In the genomic region with DNA sequence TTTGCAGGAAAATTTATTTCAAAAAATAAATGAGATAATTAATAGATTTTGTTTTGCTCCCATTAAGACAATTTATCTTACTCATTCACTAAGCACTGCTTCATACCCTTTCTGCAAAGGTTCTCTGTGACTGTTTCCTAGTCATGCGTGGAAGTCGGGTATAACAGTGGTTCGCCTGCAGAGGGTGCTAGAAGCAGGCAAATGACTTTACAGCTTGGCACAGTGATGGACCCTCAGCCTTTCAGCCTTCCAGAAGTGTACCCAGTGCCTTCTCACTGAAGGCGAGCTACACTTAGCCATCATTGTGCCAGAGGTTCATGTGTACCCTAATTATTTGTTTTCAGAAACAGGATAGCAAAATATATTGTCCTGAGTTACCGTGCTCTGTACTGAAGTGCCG, we compare ENCODE assay signal across 9 mouse cellular contexts.
DNase-seq lines count a peak whose midpoint lies in the region; ATAC-seq and TF ChIP-seq lines count a peak whose summit lies in the region.
"Had no signal": no experiment of that assay in that cellular context is flagged by ENCODE, and none has a peak within 500 bp of the region (broad histone marks: within the 10 kb centered on the region; RNA-seq: fewer than 3 reads in every experiment).

No protein-coding gene starts in this region.

- DNase-seq in cerebellum, adult 9-11 months = peak; percentile 7
- no peak for DNase-seq in cerebellum, adult 9-10 months
- DNase-seq in B cell, adult 2 months = peak; percentile 23 to 27
- DNase-seq in cerebellum, postnatal 4 days (ENCODE audit: low spot score in 2 of 2) = peak; percentile 30 to 53
- DNase-seq in gastrocnemius, postnatal 25 days = peak; percentile 13
- peak; percentile 40 to 60 for DNase-seq in left cerebral cortex, adult 2 months (ENCODE audit: extremely low spot score in 1 of 2, low spot score in 2 of 2)
- DNase-seq in midbrain, embryonic 14.5 days = peak; percentile 84
- DNase-seq in thymus, postnatal 14 days = peak; percentile 28

- no peak overlapping the region for H3K9ac ChIP-seq in midbrain, embryonic 14.5 days (replicated peaks; ENCODE audit: low read length)
- H3K9ac ChIP-seq: stomach, embryonic 15.5 days had no signal

- no peaks in the 10 kb centered on the region for H3K27me3 ChIP-seq in midbrain, embryonic 14.5 days (ENCODE audit: control insufficient read depth, insufficient read depth, low read length)
- H3K27me3 ChIP-seq: stomach, embryonic 15.5 days had no signal

- no peak overlapping the region for H3K4me2 ChIP-seq in midbrain, embryonic 14.5 days (ENCODE audit: low read length)
- H3K4me2 ChIP-seq: stomach, embryonic 15.5 days had no signal

- H3K4me1 ChIP-seq in midbrain, embryonic 14.5 days (ENCODE audit: control insufficient read depth, insufficient read depth, low read length) = no peaks in the 10 kb centered on the region
- H3K4me1 ChIP-seq: stomach, embryonic 15.5 days had no signal

- no peaks in the 10 kb centered on the region for H3K9me3 ChIP-seq in midbrain, embryonic 14.5 days (ENCODE audit: control insufficient read depth, low read length)
- H3K9me3 ChIP-seq: stomach, embryonic 15.5 days had no signal

- H3K27ac ChIP-seq in left cerebral cortex, adult 2 months = no peak overlapping the region
- no peak overlapping the region for H3K27ac ChIP-seq in midbrain, embryonic 14.5 days (replicated peaks; ENCODE audit: low read depth, low read length)
- H3K27ac ChIP-seq: stomach, embryonic 15.5 days had no signal

- 0 out of 2 replicates have a peak, but pooled peaks cover 6% of the 10 kb centered on the region for H3K36me3 ChIP-seq in midbrain, embryonic 14.5 days (ENCODE audit: control insufficient read depth, insufficient read depth, low read length)

- TF ChIP-seq CTCF in left cerebral cortex, adult 2 months (IDR thresholded peaks at IDR 0.05) = peak; percentile 78

- H3K4me3 ChIP-seq in left cerebral cortex, adult 2 months = no peak overlapping the region
- no peak overlapping the region for H3K4me3 ChIP-seq in midbrain, embryonic 14.5 days (replicated peaks; ENCODE audit: low read depth, low read length)
- H3K4me3 ChIP-seq: stomach, embryonic 15.5 days had no signal

- ATAC-seq in midbrain, embryonic 14.5 days (ENCODE audit: low FRiP score, low TSS enrichment) = peak; percentile 43; the same call in 1 of the 2 replicates

- WGBS in midbrain, embryonic 14.5 days = 46% methylated on average over 6 of the region's 6 CpGs

- intact Hi-C loops in left cerebral cortex, adult 2 months (cut with DNase I) = loop anchor here (5.0 kb wide), 2 partner anchors 96 to 491 kb away; no protein-coding TSS in a partner anchor
